ENCODE assay signal across 24 mouse cellular contexts in genomic region chr16:40470946-40471345, GRCm38 (mm10).
"Had no signal": no experiment of that assay in that cellular context is flagged by ENCODE, and none has a peak within 500 bp of the region (broad histone marks: within the 10 kb centered on the region; RNA-seq: fewer than 3 reads in every experiment).

No protein-coding gene starts in this region.

- H3K4me3 ChIP-seq: heart, adult 2 months; heart, embryonic 13.5 days; heart, embryonic 15.5 days; hindbrain, embryonic 13.5 days; hindbrain, embryonic 15.5 days; kidney, embryonic 15.5 days; limb, embryonic 13.5 days; limb, embryonic 15.5 days; liver, embryonic 12.5 days had no signal

- H3K4me1 ChIP-seq: hindbrain, embryonic 15.5 days; kidney, embryonic 15.5 days; limb, embryonic 13.5 days; limb, embryonic 15.5 days; liver, embryonic 12.5 days had no signal

- ATAC-seq: hindbrain, postnatal 0 days; intestine, embryonic 16.5 days; liver, embryonic 12.5 days had no signal

- H3K27ac ChIP-seq: heart, adult 2 months; heart, embryonic 13.5 days; heart, embryonic 15.5 days; hindbrain, embryonic 13.5 days; hindbrain, embryonic 15.5 days; hindbrain, postnatal 0 days; kidney, embryonic 15.5 days; kidney, postnatal 0 days; limb, embryonic 13.5 days; limb, embryonic 15.5 days; liver, embryonic 12.5 days had no signal

- H3K36me3 ChIP-seq: heart, embryonic 13.5 days; heart, embryonic 15.5 days; hindbrain, embryonic 13.5 days; hindbrain, embryonic 15.5 days; kidney, embryonic 15.5 days; limb, embryonic 13.5 days; limb, embryonic 15.5 days; liver, embryonic 12.5 days had no signal

- H3K27me3 ChIP-seq: heart, embryonic 13.5 days; heart, embryonic 15.5 days; hindbrain, embryonic 13.5 days; hindbrain, embryonic 15.5 days; kidney, embryonic 15.5 days; limb, embryonic 13.5 days; limb, embryonic 15.5 days; liver, embryonic 12.5 days had no signal

- DNase-seq: gastrocnemius, postnatal 14 days; gastrocnemius, postnatal 36 days; heart, adult 11 months; heart, adult 2 months; heart, postnatal 14 days; heart, postnatal 36 days; kidney, adult 11 months; kidney, adult 2 months; kidney, adult 9 months; kidney, postnatal 14 days; kidney, postnatal 36 days; layer of hippocampus, postnatal 36 days; left cerebral cortex, postnatal 4 days had no signal
